Mouse (Mus musculus) myocyte (in vitro differentiated cells): ENCODE measurements around the gene Tesk2. TPM values are rescaled to one million over a fixed set of nuclear protein-coding genes. Genes with fewer than 3 reads are reported as not detected.

ENCODE experiments used
- H3K27me3 ChIP-seq: one replicate; pipeline ENCODE4 v1.6.1; 2011; ENCODE audit not compliant: control insufficient read depth, insufficient read depth, insufficient read length
- H3K36me3 ChIP-seq: one replicate; pipeline ENCODE4 v1.6.1; 2011; ENCODE audit not compliant: control insufficient read depth, insufficient read depth
- H3K4me2 ChIP-seq: one replicate; pipeline ENCODE4 v1.6.1; 2011; ENCODE audit warnings: low read depth, control low read depth
- H3K4me3 ChIP-seq: one replicate; pipeline ENCODE4 v1.5.1; 2011; ENCODE audit warnings: mild to moderate bottlenecking, control low read depth, moderate library complexity
- H3K79me2 ChIP-seq: one replicate; pipeline ENCODE4 v1.6.1; 2011; ENCODE audit not compliant: control insufficient read depth, insufficient read depth
- H3ac ChIP-seq: one replicate; pipeline ENCODE4 v1.6.1; 2011; ENCODE audit not compliant: control insufficient read depth, insufficient read length
- CEBPB ChIP-seq: IDR thresholded peaks from 2 replicates; pipeline ENCODE4 v1.6.1; 2011; ENCODE audit warnings: mild to moderate bottlenecking, moderate library complexity; ENCODE audit not compliant: poor library complexity, insufficient read depth, severe bottlenecking
- E2F4 ChIP-seq: IDR thresholded peaks from one replicate; pipeline ENCODE4 v1.6.1; 2011; ENCODE audit warnings: mild to moderate bottlenecking, control low read depth, moderate library complexity; ENCODE audit not compliant: insufficient read depth
- MAX ChIP-seq: IDR thresholded peaks from one replicate; pipeline ENCODE4 v1.6.1; 2011; ENCODE audit warnings: low read depth, mild to moderate bottlenecking, control low read depth
- MYOD1 ChIP-seq, 3 experiments: IDR thresholded peaks; one replicate each; pipeline ENCODE4 v1.6.1; 2011; ENCODE audit warnings: control low read depth in 2 of 3, low read depth in 2 of 3, mild to moderate bottlenecking in 2 of 3, moderate library complexity in 1 of 3; ENCODE audit not compliant: insufficient read length in 2 of 3, control insufficient read depth in 1 of 3
- MYOG ChIP-seq, 3 experiments: IDR thresholded peaks; one replicate each; pipeline ENCODE4 v1.6.1; 2011; ENCODE audit warnings: control low read depth in 2 of 3, low read depth in 2 of 3, mild to moderate bottlenecking in 2 of 3; ENCODE audit not compliant: insufficient read length in 2 of 3, control insufficient read depth in 1 of 3, insufficient read depth in 1 of 3
- POLR2A ChIP-seq: IDR thresholded peaks from one replicate; pipeline ENCODE4 v1.6.1; 2011; ENCODE audit warnings: low read depth, mild to moderate bottlenecking, control low read depth, moderate library complexity; ENCODE audit not compliant: insufficient read length
- POLR2AphosphoS2 ChIP-seq: IDR thresholded peaks from one replicate; pipeline ENCODE4 v1.6.1; 2011; ENCODE audit warnings: low read depth, control low read depth; ENCODE audit not compliant: insufficient read length
- REST ChIP-seq: IDR thresholded peaks from one replicate; pipeline ENCODE4 v1.6.1; 2011; ENCODE audit warnings: mild to moderate bottlenecking, control low read depth, moderate library complexity; ENCODE audit not compliant: insufficient read depth, insufficient read length
- SRF ChIP-seq: IDR thresholded peaks from one replicate; pipeline ENCODE4 v1.6.1; 2011; ENCODE audit warnings: low read depth; ENCODE audit not compliant: control insufficient read depth, insufficient read length
- TCF12 ChIP-seq: IDR thresholded peaks from one replicate; pipeline ENCODE4 v1.6.1; 2011; ENCODE audit warnings: mild to moderate bottlenecking, control low read depth; ENCODE audit not compliant: poor library complexity, insufficient read depth, severe bottlenecking
- TCF3 ChIP-seq: IDR thresholded peaks from one replicate; pipeline ENCODE4 v1.6.1; 2011; ENCODE audit warnings: low read depth, control low read depth; ENCODE audit not compliant: insufficient read length
- USF1 ChIP-seq: IDR thresholded peaks from one replicate; pipeline ENCODE4 v1.6.1; 2011; ENCODE audit warnings: low read depth, mild to moderate bottlenecking, control low read depth, moderate library complexity
- polyA plus RNA-seq: library from polyadenylated mRNA; unstranded; fragments of >200 nt; fragmentation: generic; extraction: Trizol; gene quantifications from one replicate; pipeline ENCODE4 v1.2.1, GENCODE M21; 2012; ENCODE audit warnings: missing spikeins

Tesk2 gene
- polyA plus RNA-seq, 1 experiment: 3.8 TPM

DNA sequence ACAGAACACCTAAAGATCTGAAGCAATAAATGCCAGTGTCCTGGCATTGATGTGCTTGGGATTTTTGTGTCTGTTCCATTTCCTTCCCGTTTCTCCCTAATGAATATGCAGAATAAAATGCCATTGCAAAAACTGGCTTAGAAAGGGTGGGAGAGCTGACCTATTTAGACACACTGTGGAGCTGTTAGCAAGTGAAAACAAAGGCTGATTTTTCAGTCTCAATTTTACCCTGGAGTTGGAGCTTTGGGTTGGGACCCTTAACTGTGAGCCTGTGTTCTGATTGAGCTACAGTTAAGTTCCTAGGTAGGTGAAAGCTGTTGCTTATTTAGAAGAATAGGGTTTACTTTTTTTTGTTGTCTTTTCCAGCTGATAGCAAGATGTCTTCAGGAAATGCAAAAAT is 33.7 kb upstream of the Tesk2 start:
- TF ChIP-seq MAX (no peak), REST (no peak), TCF3 (no peak), CEBPB (no peak), MYOG (IDR thresholded peaks at IDR 0.05; ENCODE audit: control insufficient read depth in 1 of 3, insufficient read depth in 1 of 3, insufficient read length in 2 of 3, low read depth in 2 of 3) (no peak), SRF (no peak), MYOD1 (IDR thresholded peaks at IDR 0.05; ENCODE audit: control insufficient read depth in 1 of 3, insufficient read length in 2 of 3, low read depth in 2 of 3) (no peak), USF1 (no peak), POLR2A (no peak), POLR2AphosphoS2 (no peak), E2F4 (no peak), TCF12 (no peak)
- peak overlapping the region; percentile 79 for H3K4me3 ChIP-seq
- no peak overlapping the region for H3ac ChIP-seq
- H3K36me3 ChIP-seq: peaks cover 45% of the 10 kb centered on the region
- H3K27me3 ChIP-seq: no peaks in the 10 kb centered on the region
- peak overlapping the region; percentile 94 for H3K4me2 ChIP-seq
- peaks cover 63% of the 10 kb centered on the region for H3K79me2 ChIP-seq

DNA sequence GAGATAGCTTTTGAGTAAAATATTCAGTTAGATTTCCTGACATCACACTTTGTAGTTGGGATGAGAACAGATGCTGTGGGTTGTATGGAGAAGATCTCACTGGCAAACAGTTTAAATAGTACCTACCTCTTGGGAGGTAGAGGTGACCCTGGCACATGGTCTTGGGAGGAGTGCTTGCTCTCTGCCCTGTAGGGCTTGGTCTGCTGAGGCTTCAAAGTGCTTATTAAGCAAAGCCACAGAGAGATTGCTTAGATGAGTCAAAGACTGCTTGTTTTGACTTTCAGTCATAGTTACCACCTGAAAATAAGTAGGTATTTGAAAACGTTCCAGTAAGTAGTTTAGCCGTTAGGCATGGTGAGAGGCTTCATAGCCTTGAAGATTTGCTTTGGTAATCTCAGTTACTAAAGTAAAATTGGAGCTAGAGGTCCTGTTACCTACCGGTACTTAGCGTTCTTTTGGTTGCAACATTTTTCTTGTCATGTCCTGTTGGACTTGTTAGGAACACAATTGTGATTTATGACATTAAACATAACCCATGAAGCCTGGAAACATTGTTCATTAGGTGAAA is 31.4 kb upstream of the Tesk2 start:
- TF ChIP-seq CEBPB (no peak), TCF3 (no peak), TCF12 (no peak), E2F4 (no peak), MYOG (IDR thresholded peaks at IDR 0.05; ENCODE audit: control insufficient read depth in 1 of 3, insufficient read depth in 1 of 3, insufficient read length in 2 of 3, low read depth in 2 of 3) (no peak), MAX (no peak), POLR2A (no peak), POLR2AphosphoS2 (no peak), REST (no peak), SRF (no peak), MYOD1 (IDR thresholded peaks at IDR 0.05; ENCODE audit: control insufficient read depth in 1 of 3, insufficient read length in 2 of 3, low read depth in 2 of 3) (no peak), USF1 (no peak)
- Histone ChIP-seq H3ac (no peak overlapping the region), H3K79me2 (peaks cover 76% of the 10 kb centered on the region), H3K4me3 (no peak overlapping the region), H3K27me3 (no peaks in the 10 kb centered on the region), H3K4me2 (no peak overlapping the region), H3K36me3 (peaks cover 63% of the 10 kb centered on the region)

DNA sequence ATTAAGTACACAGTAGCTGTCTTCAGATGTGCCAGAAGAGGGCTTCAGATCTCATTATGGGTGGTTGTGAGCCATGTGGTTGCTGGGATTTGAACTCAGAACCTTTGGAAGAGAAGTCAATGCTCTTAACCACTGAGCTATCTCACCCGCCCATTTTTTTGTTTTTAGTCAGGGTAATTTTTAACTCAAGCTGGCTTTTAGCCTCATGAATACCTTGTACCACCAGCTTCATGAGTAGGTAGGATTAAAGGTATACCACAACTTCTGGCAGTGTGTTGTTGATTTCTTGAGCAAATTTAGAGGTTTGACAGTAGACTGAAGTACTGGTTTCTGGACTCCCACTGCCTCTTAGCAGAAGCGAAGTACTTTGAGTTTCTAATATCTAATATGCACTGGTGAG is 28.6 kb upstream of the Tesk2 start:
- Histone ChIP-seq H3K79me2 (peaks cover 70% of the 10 kb centered on the region), H3K4me3 (no peak overlapping the region), H3K36me3 (peaks cover 87% of the 10 kb centered on the region), H3ac (no peak overlapping the region), H3K4me2 (no peak overlapping the region), H3K27me3 (no peaks in the 10 kb centered on the region)
- TF ChIP-seq TCF12 (no peak), REST (no peak), CEBPB (no peak), MYOG (IDR thresholded peaks at IDR 0.05; ENCODE audit: control insufficient read depth in 1 of 3, insufficient read depth in 1 of 3, insufficient read length in 2 of 3, low read depth in 2 of 3) (no peak), MYOD1 (IDR thresholded peaks at IDR 0.05; ENCODE audit: control insufficient read depth in 1 of 3, insufficient read length in 2 of 3, low read depth in 2 of 3) (no peak), MAX (no peak), TCF3 (no peak), POLR2AphosphoS2 (no peak), USF1 (no peak), SRF (no peak), E2F4 (no peak), POLR2A (no peak)

DNA sequence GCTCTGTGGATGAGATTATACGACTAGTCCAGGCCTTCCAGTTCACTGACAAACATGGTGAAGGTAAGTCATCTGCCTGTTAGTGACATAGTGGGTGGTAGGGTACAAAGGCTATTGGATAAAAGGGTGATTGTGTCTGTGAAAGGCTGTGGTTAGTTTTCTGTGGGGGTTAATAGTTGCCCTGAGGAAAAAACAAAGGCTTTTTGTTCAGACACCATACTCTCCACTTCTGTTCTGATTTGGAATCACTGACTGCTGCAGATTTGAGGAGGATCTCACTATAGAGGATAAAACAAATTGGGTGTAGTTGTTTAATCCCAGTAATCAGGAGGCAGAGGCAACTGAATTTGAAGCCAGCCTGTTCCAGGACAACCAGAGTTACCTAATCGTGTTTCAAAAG is 27.0 kb upstream of the Tesk2 start:
- Histone ChIP-seq H3K27me3 (no peaks in the 10 kb centered on the region), H3K36me3 (peaks cover 89% of the 10 kb centered on the region), H3K4me2 (no peak overlapping the region), H3K4me3 (no peak overlapping the region), H3K79me2 (peaks cover 60% of the 10 kb centered on the region), H3ac (no peak overlapping the region)
- TF ChIP-seq CEBPB: no peak

DNA sequence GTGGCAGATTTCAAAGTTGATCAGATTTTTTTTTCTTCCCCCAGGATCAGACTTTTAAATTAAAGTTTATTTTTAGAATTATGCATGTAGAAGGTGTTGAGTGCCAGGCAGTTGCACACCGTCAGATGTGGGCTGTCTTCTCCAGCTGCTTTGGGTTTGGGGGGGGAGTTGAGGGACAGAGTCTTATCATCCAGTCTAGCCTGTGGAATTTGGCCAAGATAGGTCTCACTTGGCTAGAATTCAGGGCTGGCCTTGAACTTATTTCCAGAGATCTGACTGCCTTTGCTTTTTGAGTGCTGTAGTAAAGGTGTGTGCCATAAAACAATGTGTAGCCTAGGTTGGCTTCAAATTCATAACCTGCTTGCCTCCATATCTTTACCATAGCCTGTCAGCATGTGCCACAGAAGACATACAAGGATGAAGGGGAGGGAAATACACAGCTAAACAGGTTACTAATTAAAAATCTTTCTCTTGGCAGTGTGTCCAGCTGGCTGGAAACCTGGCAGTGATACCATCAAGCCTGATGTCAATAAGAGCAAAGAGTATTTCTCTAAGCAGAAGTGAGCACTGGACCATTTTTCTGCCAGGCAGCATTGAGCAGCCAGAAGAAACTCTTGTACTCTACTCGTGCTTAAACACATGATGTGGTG is 21.9 kb upstream of the Tesk2 start:
- no peak overlapping the region for H3K4me3 ChIP-seq
- TF ChIP-seq MAX (no peak), USF1 (no peak), TCF12 (no peak), E2F4 (no peak), POLR2A (no peak), MYOD1 (IDR thresholded peaks at IDR 0.05; ENCODE audit: control insufficient read depth in 1 of 3, insufficient read length in 2 of 3, low read depth in 2 of 3) (no peak), SRF (no peak), TCF3 (no peak), MYOG (IDR thresholded peaks at IDR 0.05; ENCODE audit: control insufficient read depth in 1 of 3, insufficient read depth in 1 of 3, insufficient read length in 2 of 3, low read depth in 2 of 3) (no peak), POLR2AphosphoS2 (no peak), CEBPB (no peak), REST (no peak)
- H3K79me2 ChIP-seq: peaks cover 15% of the 10 kb centered on the region
- H3K27me3 ChIP-seq: no peaks in the 10 kb centered on the region
- H3K4me2 ChIP-seq: no peak overlapping the region
- H3ac ChIP-seq: no peak overlapping the region
- peaks cover 64% of the 10 kb centered on the region for H3K36me3 ChIP-seq
